Mouse (Mus musculus) embryonic facial prominence, embryonic 12.5 days (tissue): Measurements from ENCODE around the gene Uqcr11. TPM values are rescaled to one million over a fixed set of nuclear protein-coding genes. Genes with fewer than 3 reads are reported as not detected.

ENCODE experiments used
- ATAC-seq: fragments of 200-750 bp; cut with Nextera tagmentation; 2 replicates; pipeline ENCODE4 v1.8.0; 2017; ENCODE audit not compliant: insufficient number of reproducible peaks, insufficient read depth, low FRiP score, low TSS enrichment
- H3K27ac ChIP-seq: fragments of 300-500 bp; sonication (generic); 2 replicates; pipeline ENCODE4 v1.5.1; 2016; ENCODE audit warnings: mild to moderate bottlenecking
- H3K27me3 ChIP-seq: fragments of 300-500 bp; sonication (generic); 2 replicates; pipeline ENCODE4 v1.6.1; 2016; ENCODE audit warnings: mild to moderate bottlenecking, moderate library complexity
- H3K36me3 ChIP-seq: fragments of 300-500 bp; sonication (generic); 2 replicates; pipeline ENCODE4 v1.6.1; 2016; ENCODE audit warnings: mild to moderate bottlenecking
- H3K4me1 ChIP-seq: fragments of 300-500 bp; sonication (generic); 2 replicates; pipeline ENCODE4 v1.6.1; 2016
- H3K4me2 ChIP-seq: fragments of 300-500 bp; sonication (generic); replicated peaks from 2 replicates; pipeline ENCODE4 v1.6.1; 2016; ENCODE audit warnings: mild to moderate bottlenecking, moderate library complexity
- H3K4me3 ChIP-seq: fragments of 300-500 bp; sonication (generic); 2 replicates; pipeline ENCODE4 v1.5.1; 2016; ENCODE audit warnings: mild to moderate bottlenecking
- H3K9ac ChIP-seq: fragments of 300-500 bp; sonication (generic); 2 replicates; pipeline ENCODE4 v1.6.1; 2016; ENCODE audit warnings: mild to moderate bottlenecking, moderate library complexity
- H3K9me3 ChIP-seq: fragments of 300-500 bp; sonication (generic); 2 replicates; pipeline ENCODE4 v1.6.1; 2016; ENCODE audit warnings: mild to moderate bottlenecking, moderate library complexity
- WGBS: fragments of 180-500 bp; shearing (Covaris S2); methylation state at CpG from one replicate; pipeline ENCODE4 v1.1.7; 2016; 5-methylcytosine and 5-hydroxymethylcytosine counted together
- microRNA-seq: library from miRNA; unstranded; fragments of <30 nt; microRNA quantifications from one replicate; pipeline ENCODE4, GENCODE M21; 2017
- polyA plus RNA-seq: library from polyadenylated mRNA; unstranded; fragments of >200 nt; fragmentation: Nextera tagmentation; extraction: Ambion mirVana; gene quantifications from 2 replicates; pipeline ENCODE4 v1.2.1, GENCODE M21; 2016

Uqcr11 gene
- polyA plus RNA-seq, 1 experiment from 2014 or later = 403 TPM

- peaks cover 11% of the 10 kb centered on the region; the same call in 1 of the 2 replicates for H3K27me3 ChIP-seq
- no peak overlapping the region for H3K9ac ChIP-seq
- H3K4me3 ChIP-seq = no peak overlapping the region
- H3K27ac ChIP-seq = no peak overlapping the region
- peaks cover 11% of the 10 kb centered on the region; the same call in 1 of the 2 replicates for H3K4me1 ChIP-seq
- H3K9me3 ChIP-seq = no peaks in the 10 kb centered on the region
- no peak for ATAC-seq
- 93% methylated on average over 6 of the region's 6 CpGs for WGBS
- H3K36me3 ChIP-seq = no peaks in the 10 kb centered on the region
- no peak overlapping the region for H3K4me2 ChIP-seq
Observed at GRCm38 (mm10) chr10:80368392-80368791, 38.2 kb downstream of the Uqcr11 start.

DNA sequence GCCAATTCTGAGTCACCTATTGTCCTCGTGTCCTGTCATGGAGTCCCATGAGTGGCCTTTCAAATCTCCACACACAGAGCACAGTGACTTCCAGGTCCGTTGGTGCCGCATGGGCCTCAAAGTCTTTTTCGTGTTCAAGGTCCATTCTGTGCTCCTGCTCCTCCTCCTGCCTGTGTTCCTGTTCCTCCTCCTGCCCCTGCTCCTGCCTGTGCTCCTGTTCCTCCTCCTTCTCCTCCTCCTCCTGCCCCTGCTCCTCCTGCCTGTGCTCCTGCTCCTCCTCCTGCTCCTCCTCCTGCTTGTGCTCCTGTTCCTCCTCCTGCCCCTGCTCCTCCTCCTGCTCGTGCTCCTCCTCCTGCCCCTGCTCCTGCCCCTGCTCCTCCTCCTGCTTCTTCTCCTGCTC lies 38.7 kb downstream of the Uqcr11 start:
- Histone ChIP-seq H3K27me3 (peaks cover 12% of the 10 kb centered on the region), H3K4me3 (no peak overlapping the region), H3K27ac (no peak overlapping the region), H3K9me3 (no peaks in the 10 kb centered on the region), H3K9ac (no peak overlapping the region), H3K4me1 (peaks cover 11% of the 10 kb centered on the region; the same call in 1 of the 2 replicates), H3K4me2 (no peak overlapping the region), H3K36me3 (no peaks in the 10 kb centered on the region)
- no peak for ATAC-seq
- WGBS = 62% methylated on average over 5 of the region's 5 CpGs

DNA sequence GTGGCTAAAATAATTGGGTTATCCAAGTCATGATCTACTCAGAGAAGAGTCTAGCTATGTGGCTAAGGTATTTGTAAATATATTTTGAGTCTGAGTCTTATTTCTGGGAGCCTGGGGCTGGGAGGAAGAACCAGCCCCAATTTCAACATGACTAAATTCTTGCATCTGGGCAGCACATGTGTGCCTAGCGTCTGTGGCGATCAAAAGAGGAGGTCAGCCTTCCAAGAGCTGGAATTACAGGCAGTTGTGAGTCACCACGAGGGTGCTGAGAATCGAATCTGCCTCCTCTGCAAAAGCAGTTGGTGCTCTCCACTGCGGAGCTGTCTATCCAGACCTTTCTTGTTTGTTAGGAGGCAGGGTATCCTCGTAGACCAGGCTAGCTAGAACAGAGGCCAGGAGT lies 40.9 kb downstream of the Uqcr11 start:
- Histone ChIP-seq H3K9ac (no peak overlapping the region), H3K4me2 (no peak overlapping the region), H3K4me3 (no peak overlapping the region), H3K27ac (no peak overlapping the region), H3K27me3 (peaks cover 20% of the 10 kb centered on the region), H3K4me1 (0 out of 2 replicates have a peak, but pooled peaks cover 3% of the 10 kb centered on the region), H3K9me3 (no peaks in the 10 kb centered on the region), H3K36me3 (no peaks in the 10 kb centered on the region)
- no peak for ATAC-seq
- 66% methylated on average over 6 of the region's 6 CpGs for WGBS

DNA sequence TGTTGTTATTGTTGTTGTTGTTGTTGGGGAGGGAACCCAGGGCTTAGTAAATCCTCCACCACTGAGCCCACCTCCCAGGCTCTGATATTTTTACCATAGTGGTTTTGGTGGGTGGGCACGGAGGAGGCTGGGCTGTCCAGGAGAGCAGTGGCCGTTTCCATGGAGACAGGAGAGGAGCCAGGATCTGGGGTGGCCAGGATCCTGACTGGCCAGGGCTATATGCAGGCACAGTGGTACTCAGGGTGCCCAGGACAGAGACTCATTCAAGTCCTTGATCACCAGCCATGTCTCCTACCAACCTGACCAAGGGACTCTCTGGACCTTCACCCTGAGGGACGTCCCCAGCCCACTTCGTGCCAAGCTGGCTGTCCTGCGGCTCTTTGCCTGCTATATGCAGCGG lies 42.9 kb downstream of the Uqcr11 start:
- Histone ChIP-seq H3K27me3 (peaks cover 39% of the 10 kb centered on the region), H3K4me1 (0 out of 2 replicates have a peak, but pooled peaks cover 3% of the 10 kb centered on the region), H3K4me3 (no peak overlapping the region), H3K9me3 (no peaks in the 10 kb centered on the region), H3K36me3 (no peaks in the 10 kb centered on the region), H3K4me2 (no peak overlapping the region), H3K27ac (no peak overlapping the region), H3K9ac (no peak overlapping the region)
- ATAC-seq = no peak
- WGBS = 45% methylated on average over 6 of the region's 6 CpGs

DNA sequence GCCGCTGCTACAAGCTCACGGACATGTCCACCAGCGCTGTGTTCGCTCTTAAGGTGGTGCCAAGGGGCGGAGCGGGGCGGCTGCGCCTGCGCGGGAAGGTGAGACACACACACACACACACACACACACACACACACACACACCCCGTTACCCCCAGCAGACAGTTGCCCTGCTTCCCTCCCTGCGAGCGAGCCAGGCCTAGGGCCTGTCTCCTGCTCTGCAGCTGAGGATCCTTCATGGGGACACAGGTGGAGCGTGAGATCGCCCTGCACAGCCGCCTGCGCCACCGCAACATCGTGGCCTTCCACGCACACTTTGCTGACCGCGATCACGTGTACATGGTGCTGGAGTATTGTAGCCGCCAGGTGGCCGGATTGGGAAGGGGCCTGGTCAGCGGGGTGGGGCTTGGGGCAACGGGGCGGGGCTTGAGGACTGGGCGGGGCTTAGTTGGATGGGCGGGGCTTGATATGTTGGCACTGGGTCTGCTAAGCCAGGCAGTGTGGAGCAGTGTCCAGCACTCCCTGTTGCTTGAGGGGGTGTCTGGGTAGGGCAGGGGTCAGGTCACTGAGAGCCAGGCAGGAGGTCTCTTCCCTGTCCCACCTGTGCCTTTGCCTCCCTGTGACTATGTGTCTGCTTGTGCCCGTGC lies 48.5 kb downstream of the Uqcr11 start:
- WGBS = 7% methylated on average over 31 of the region's 31 CpGs
- no peaks in the 10 kb centered on the region for H3K36me3 ChIP-seq
- peak overlapping the region; percentile 36 for H3K4me2 ChIP-seq
- H3K27ac ChIP-seq = no peak overlapping the region
- H3K9ac ChIP-seq = no peak overlapping the region
- H3K9me3 ChIP-seq = no peaks in the 10 kb centered on the region
- H3K4me1 ChIP-seq = peaks cover 18% of the 10 kb centered on the region; the same call in 1 of the 2 replicates
- peaks cover 84% of the 10 kb centered on the region for H3K27me3 ChIP-seq
- ATAC-seq = peak; percentile 44; the same call in 1 of the 2 replicates
- H3K4me3 ChIP-seq = peak overlapping the region; percentile 10

- no peak overlapping the region for H3K27ac ChIP-seq
- H3K27me3 ChIP-seq = peaks cover 87% of the 10 kb centered on the region
- no peaks in the 10 kb centered on the region for H3K9me3 ChIP-seq
- WGBS = 31% methylated on average over 7 of the region's 7 CpGs
- no peak for ATAC-seq
- H3K9ac ChIP-seq = no peak overlapping the region
- peaks cover 18% of the 10 kb centered on the region; the same call in 1 of the 2 replicates for H3K4me1 ChIP-seq
- no peaks in the 10 kb centered on the region for H3K36me3 ChIP-seq
- H3K4me2 ChIP-seq = peak overlapping the region; percentile 36; the same call in 1 of the 2 replicates
- H3K4me3 ChIP-seq = peak overlapping the region; percentile 39; the same call in 1 of the 2 replicates
Observed at GRCm38 (mm10) chr10:80357336-80357735, 49.3 kb downstream of the Uqcr11 start.

DNA sequence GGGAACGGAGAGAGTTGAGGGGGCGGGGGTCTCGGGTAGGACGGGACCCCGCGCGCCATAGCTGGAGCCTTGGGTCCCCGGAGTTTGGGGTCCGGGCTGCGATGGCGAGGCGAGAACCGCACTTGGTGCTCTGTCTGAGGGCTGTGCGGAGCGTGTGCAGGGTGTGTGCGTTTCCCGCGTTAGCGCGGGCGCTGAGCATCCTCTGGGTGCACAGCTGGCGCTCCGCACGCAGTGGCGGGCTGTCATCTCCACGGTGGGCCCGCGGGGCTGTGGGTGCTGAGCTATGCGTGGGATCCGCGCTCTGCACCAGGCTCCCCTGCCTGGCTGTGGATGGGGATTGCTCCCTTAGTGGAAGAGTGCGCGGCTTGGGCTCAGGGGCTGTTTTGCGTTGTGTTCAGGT lies 49.9 kb downstream of the Uqcr11 start:
- Histone ChIP-seq H3K4me2 (peak overlapping the region; percentile 70), H3K9ac (peak overlapping the region; percentile 40; the same call in 1 of the 2 replicates), H3K27ac (no peak overlapping the region), H3K9me3 (no peaks in the 10 kb centered on the region), H3K27me3 (peaks cover 93% of the 10 kb centered on the region), H3K36me3 (no peaks in the 10 kb centered on the region), H3K4me1 (peaks cover 18% of the 10 kb centered on the region; the same call in 1 of the 2 replicates), H3K4me3 (peak overlapping the region; percentile 39)
- 2% methylated on average over 33 of the region's 34 CpGs for WGBS
- no peak for ATAC-seq

GRCm38 (mm10) chr10:80356001-80356682 lies 50.5 kb downstream of the Uqcr11 start, which contains the start of gene Plk5:
Gene Plk5 (plus strand): TSS chr10:80356459.
- no peaks in the 10 kb centered on the region for H3K36me3 ChIP-seq
- H3K27ac ChIP-seq = no peak within 1 kb of the TSS
- H3K27me3 ChIP-seq = peaks cover 97% of the 10 kb centered on the region
- H3K4me3 ChIP-seq = peak within 1 kb of the TSS; percentile 39
- peaks cover 18% of the 10 kb centered on the region; the same call in 1 of the 2 replicates for H3K4me1 ChIP-seq
- peak within 1 kb of the TSS; percentile 70 for H3K4me2 ChIP-seq
- ATAC-seq = no peak
- no peaks in the 10 kb centered on the region for H3K9me3 ChIP-seq
- peak within 1 kb of the TSS; percentile 40; the same call in 1 of the 2 replicates for H3K9ac ChIP-seq
- 2% methylated on average over 53 of the region's 53 CpGs for WGBS

GRCm38 (mm10) chr10:80355431-80355830 lies 51.2 kb downstream of the Uqcr11 start:
- 3% methylated on average over 9 of the region's 9 CpGs for WGBS
- no peaks in the 10 kb centered on the region for H3K9me3 ChIP-seq
- H3K4me2 ChIP-seq = no peak overlapping the region
- no peak overlapping the region for H3K4me3 ChIP-seq
- no peak overlapping the region for H3K27ac ChIP-seq
- no peak for ATAC-seq
- peaks cover 100% of the 10 kb centered on the region for H3K27me3 ChIP-seq
- H3K36me3 ChIP-seq = no peaks in the 10 kb centered on the region
- H3K4me1 ChIP-seq = peaks cover 18% of the 10 kb centered on the region; the same call in 1 of the 2 replicates
- no peak overlapping the region for H3K9ac ChIP-seq

Small RNAs within 50 kb of the gene (microRNA-seq; reads per million reads assigned to microRNA genes)
- not detected for gene Gm22721

Other genes starting within 250 kb of the Uqcr11 start
- 151 and 159 TPM in 2 replicates for gene Cirbp, start 240.8 kb downstream of the Uqcr11 start, polyA plus RNA-seq
- 11.6 and 13.0 TPM in 2 replicates for gene 1600002K03Rik, start 233.9 kb downstream of the Uqcr11 start, polyA plus RNA-seq
- gene Efna2, start 227.3 kb downstream of the Uqcr11 start, polyA plus RNA-seq = 55.8 and 56.9 TPM in 2 replicates
- gene Mum1, start 180.4 kb downstream of the Uqcr11 start, polyA plus RNA-seq = 85.1 and 93.4 TPM in 2 replicates
- gene Ndufs7, start 157.7 kb downstream of the Uqcr11 start, polyA plus RNA-seq = 260 and 269 TPM in 2 replicates
- 33.8 and 38.6 TPM in 2 replicates for gene Gamt, start 145.8 kb downstream of the Uqcr11 start, polyA plus RNA-seq
- 70.7 and 71.8 TPM in 2 replicates for gene Dazap1, start 145.3 kb downstream of the Uqcr11 start, polyA plus RNA-seq
- 851 and 902 TPM in 2 replicates for gene Rps15, start 114.4 kb downstream of the Uqcr11 start, polyA plus RNA-seq
- gene Apc2, start 110.9 kb downstream of the Uqcr11 start, polyA plus RNA-seq = 18.3 and 21.7 TPM in 2 replicates
- gene 2310011J03Rik, start 86.3 kb downstream of the Uqcr11 start, polyA plus RNA-seq = 50.0 and 50.3 TPM in 2 replicates
- 4.5 and 5.1 TPM in 2 replicates for gene Pcsk4, start 77.3 kb downstream of the Uqcr11 start, polyA plus RNA-seq
- 4.2 and 5.7 TPM in 2 replicates for gene Reep6, start 76.9 kb downstream of the Uqcr11 start, polyA plus RNA-seq
- gene Adamtsl5, start 58.4 kb downstream of the Uqcr11 start, polyA plus RNA-seq = 1.0 and 2.2 TPM in 2 replicates
- gene Plk5, start 50.4 kb downstream of the Uqcr11 start, polyA plus RNA-seq = 0.87 and 1.2 TPM in 2 replicates
- 13.1 and 14.9 TPM in 2 replicates for gene Mex3d, start 19.2 kb downstream of the Uqcr11 start, polyA plus RNA-seq
- gene Mbd3, start 7.3 kb downstream of the Uqcr11 start, polyA plus RNA-seq = 332 and 349 TPM in 2 replicates
- gene Tcf3, start 26.8 kb upstream of the Uqcr11 start, polyA plus RNA-seq = 251 and 258 TPM in 2 replicates
- 0.10 and 0.13 TPM in 2 replicates for gene Onecut3, start 88.0 kb upstream of the Uqcr11 start, polyA plus RNA-seq
- gene Atp8b3, start 132.3 kb upstream of the Uqcr11 start, polyA plus RNA-seq = 0.19 and 0.23 TPM in 2 replicates
- gene Rexo1, start 154.7 kb upstream of the Uqcr11 start, polyA plus RNA-seq = 32.9 and 33.1 TPM in 2 replicates
- gene Klf16, start 170.5 kb upstream of the Uqcr11 start, polyA plus RNA-seq = 12.4 and 12.5 TPM in 2 replicates
- 123 and 125 TPM in 2 replicates for gene Abhd17a, start 183.5 kb upstream of the Uqcr11 start, polyA plus RNA-seq
- gene Scamp4, start 196.0 kb upstream of the Uqcr11 start, polyA plus RNA-seq = 77.4 and 80.6 TPM in 2 replicates
- 7.0 and 7.8 TPM in 2 replicates for gene Adat3, start 196.1 kb upstream of the Uqcr11 start, polyA plus RNA-seq
- gene Gm49322, start 199.2 kb upstream of the Uqcr11 start, polyA plus RNA-seq = 4.7 and 5.9 TPM in 2 replicates
- gene Csnk1g2, start 216.0 kb upstream of the Uqcr11 start, polyA plus RNA-seq = 250 and 263 TPM in 2 replicates